Mouse (Mus musculus): ENCODE measurements around the gene Nat10. TPM values are rescaled to one million over a fixed set of nuclear protein-coding genes. Genes with fewer than 3 reads are reported as not detected.

Gene Nat10
- polyA plus RNA-seq, 1 experiment from 2014 or later, result 13.2 TPM

DNA sequence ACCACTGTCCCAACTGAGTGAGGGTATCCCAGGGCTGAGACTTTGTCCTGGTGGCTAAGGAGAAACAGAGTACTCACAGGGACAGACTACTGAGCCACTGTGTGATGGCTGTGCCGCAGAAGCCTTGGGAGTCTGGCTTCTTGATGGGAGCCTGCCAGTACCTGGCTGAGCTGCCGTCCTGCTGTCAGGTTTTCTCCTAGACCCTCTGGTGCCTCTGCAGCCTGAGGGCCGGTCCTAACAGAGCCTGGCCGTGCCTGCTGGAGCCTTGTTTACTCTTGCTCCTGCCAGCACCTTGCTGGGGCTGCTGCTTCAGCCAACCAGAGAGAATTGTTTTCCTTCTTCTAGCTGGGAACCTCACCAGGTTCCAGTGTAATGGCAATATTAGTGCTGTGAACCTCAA is 46.7 kb downstream of the Nat10 start:
- DNase-seq (ENCODE audit: low spot score) (no peak), ATAC-seq (replicated peaks; ENCODE audit: low FRiP score, low read depth) (no peak)
- H3K9me3 ChIP-seq (replicated peaks; ENCODE audit: low read length), result no peaks in the 10 kb centered on the region
- H3K27me3 ChIP-seq (ENCODE audit: insufficient read depth, low read length), result no peaks in the 10 kb centered on the region
- 66% methylated on average over 4 of the region's 4 CpGs for WGBS
- H3K4me2 ChIP-seq (ENCODE audit: low read length), result no peak overlapping the region
- H3K36me3 ChIP-seq (ENCODE audit: insufficient read depth, low read length), result peaks cover 12% of the 10 kb centered on the region
- no peak overlapping the region for H3K27ac ChIP-seq
- no peak for TF ChIP-seq CTCF (IDR thresholded peaks at IDR 0.05; ENCODE audit: low read depth)
- H3K4me1 ChIP-seq (replicated peaks; ENCODE audit: insufficient read depth, low read length), result no peaks in the 10 kb centered on the region
- no peak overlapping the region for H3K4me3 ChIP-seq (replicated peaks; ENCODE audit: low read depth, low read length)
- H3K9ac ChIP-seq (ENCODE audit: low read depth, low read length), result no peak overlapping the region

DNA sequence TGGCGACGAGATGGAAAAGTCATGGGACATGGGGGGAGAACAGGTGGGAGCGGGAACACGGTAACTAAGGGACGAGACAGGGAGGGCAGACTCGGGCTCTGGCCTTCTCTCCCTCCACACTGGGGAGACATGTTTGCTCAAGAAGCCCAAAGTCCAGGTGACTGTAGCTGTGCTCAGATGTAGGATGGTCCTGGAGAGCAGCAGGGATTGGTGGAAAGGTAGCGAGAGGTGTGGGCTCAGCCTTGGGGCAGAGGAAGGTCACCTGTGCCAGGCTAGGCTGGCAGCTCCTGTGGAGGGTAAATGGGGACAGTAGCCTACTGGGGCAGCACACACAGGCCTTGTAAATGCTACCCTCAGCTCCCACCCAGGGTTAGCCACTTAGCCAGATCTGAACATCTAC is 47.2 kb downstream of the Nat10 start:
- TF ChIP-seq CTCF (IDR thresholded peaks at IDR 0.05; ENCODE audit: low read depth), result no peak
- Histone ChIP-seq H3K4me3 (replicated peaks; ENCODE audit: low read depth, low read length) (no peak overlapping the region), H3K27ac (no peak overlapping the region), H3K4me1 (replicated peaks; ENCODE audit: insufficient read depth, low read length) (no peaks in the 10 kb centered on the region), H3K36me3 (ENCODE audit: insufficient read depth, low read length) (peaks cover 15% of the 10 kb centered on the region), H3K9ac (ENCODE audit: low read depth, low read length) (no peak overlapping the region), H3K4me2 (ENCODE audit: low read length) (no peak overlapping the region), H3K9me3 (replicated peaks; ENCODE audit: low read length) (no peaks in the 10 kb centered on the region), H3K27me3 (ENCODE audit: insufficient read depth, low read length) (no peaks in the 10 kb centered on the region)
- DNase-seq (ENCODE audit: low spot score), result no peak
- ATAC-seq (replicated peaks; ENCODE audit: low FRiP score, low read depth), result peak; percentile 41; the same call in 1 of the 2 replicates
- 82% methylated on average over 7 of the region's 7 CpGs for WGBS

DNA sequence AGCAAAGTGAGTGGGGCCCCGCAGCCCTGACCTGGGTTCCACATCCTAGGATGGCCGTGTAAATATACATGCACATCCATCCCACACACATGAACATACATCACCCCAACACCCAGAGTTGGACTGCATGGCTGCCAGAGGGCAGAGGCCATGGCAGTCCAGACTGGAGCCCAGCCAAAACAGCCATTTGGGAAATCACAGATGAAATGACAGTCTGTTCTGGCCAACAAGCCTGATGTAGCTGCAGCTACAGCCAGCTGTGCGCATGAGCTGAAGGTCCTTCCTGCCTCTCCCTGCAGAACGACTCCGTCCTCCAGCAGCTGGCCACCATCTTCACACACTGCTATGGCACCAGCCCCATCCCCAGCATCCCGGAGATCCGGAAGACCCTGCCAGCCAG is 50.2 kb downstream of the Nat10 start:
- 66% methylated on average over 7 of the region's 7 CpGs for WGBS
- no peak overlapping the region for H3K4me3 ChIP-seq (replicated peaks; ENCODE audit: low read depth, low read length)
- peak; percentile 41 for DNase-seq (ENCODE audit: low spot score)
- H3K36me3 ChIP-seq (ENCODE audit: insufficient read depth, low read length), result peaks cover 15% of the 10 kb centered on the region
- H3K9ac ChIP-seq (ENCODE audit: low read depth, low read length), result no peak overlapping the region
- TF ChIP-seq CTCF (IDR thresholded peaks at IDR 0.05; ENCODE audit: low read depth), result no peak
- no peaks in the 10 kb centered on the region for H3K4me1 ChIP-seq (replicated peaks; ENCODE audit: insufficient read depth, low read length)
- ATAC-seq (replicated peaks; ENCODE audit: low FRiP score, low read depth), result no peak
- H3K27ac ChIP-seq, result no peak overlapping the region
- no peaks in the 10 kb centered on the region for H3K9me3 ChIP-seq (replicated peaks; ENCODE audit: low read length)
- no peak overlapping the region for H3K4me2 ChIP-seq (ENCODE audit: low read length)
- no peaks in the 10 kb centered on the region for H3K27me3 ChIP-seq (ENCODE audit: insufficient read depth, low read length)

DNA sequence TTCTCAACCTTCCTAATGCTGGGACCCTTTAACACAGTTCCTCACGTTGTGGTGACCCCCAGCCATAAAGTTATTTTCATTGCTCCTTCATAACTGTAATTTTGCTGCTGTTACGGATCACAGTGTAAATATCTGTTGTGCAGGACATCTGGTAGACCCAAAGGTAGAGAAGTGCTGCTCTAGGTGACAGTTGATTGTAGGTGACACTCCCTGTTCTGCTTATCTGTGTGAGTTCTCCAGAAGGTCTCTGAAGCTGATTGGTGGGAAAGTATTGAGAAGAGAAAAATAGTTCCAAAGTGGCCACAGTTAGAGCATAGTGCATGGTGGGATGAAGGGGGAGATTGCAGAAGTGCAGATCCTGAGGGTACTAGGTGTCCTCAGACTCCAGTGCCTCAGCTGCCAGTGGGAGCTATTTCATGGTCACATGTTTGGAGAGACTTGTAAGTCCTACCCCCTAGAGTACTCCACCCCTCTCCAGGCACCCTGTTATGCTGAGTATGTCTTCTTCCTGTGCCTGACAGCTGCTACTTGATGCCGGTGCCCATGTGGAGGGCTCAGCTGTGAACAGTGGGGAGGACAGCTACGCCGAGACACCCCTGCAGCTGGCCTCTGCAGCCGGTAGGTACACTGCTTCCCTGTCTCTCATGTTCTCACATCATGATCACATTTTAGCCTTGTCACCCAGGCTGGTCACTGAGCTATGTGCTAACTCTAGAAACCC is 53.9 kb downstream of the Nat10 start:
- no peak for DNase-seq (ENCODE audit: low spot score)

DNA sequence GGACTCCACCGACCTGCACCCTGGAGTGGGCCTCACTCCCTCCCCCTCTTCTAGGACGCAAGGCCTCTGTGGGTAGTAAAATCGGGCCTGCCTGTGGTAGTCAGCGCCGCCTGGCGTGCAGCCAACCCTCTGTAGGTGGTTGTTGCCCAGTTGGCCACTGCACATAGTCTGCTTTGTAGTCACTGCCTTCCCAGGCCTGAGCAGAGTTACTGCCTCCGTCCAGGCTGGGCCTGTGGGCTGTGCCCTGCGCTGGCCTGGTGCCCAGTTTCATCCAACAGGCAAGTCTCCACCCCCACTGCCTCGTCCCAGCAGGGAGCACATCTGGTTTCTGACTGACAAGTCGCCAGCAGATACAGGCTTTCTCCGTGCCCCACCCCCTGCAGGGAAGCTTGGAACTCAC is 54.8 kb downstream of the Nat10 start:
- Histone ChIP-seq H3K4me1 (replicated peaks; ENCODE audit: insufficient read depth, low read length) (no peaks in the 10 kb centered on the region), H3K4me2 (ENCODE audit: low read length) (no peak overlapping the region), H3K27ac (no peak overlapping the region), H3K9ac (ENCODE audit: low read depth, low read length) (no peak overlapping the region), H3K27me3 (ENCODE audit: insufficient read depth, low read length) (no peaks in the 10 kb centered on the region), H3K4me3 (replicated peaks; ENCODE audit: low read depth, low read length) (no peak overlapping the region), H3K9me3 (replicated peaks; ENCODE audit: low read length) (no peaks in the 10 kb centered on the region), H3K36me3 (ENCODE audit: insufficient read depth, low read length) (peaks cover 16% of the 10 kb centered on the region)
- WGBS, result 16% methylated on average over 11 of the region's 11 CpGs
- peak; percentile 88 for ATAC-seq (replicated peaks; ENCODE audit: low FRiP score, low read depth)
- TF ChIP-seq CTCF (IDR thresholded peaks at IDR 0.05; ENCODE audit: low read depth), result peak; percentile 29; the same call in 1 of the 2 replicates
- DNase-seq (ENCODE audit: low spot score), result peak; percentile 64

More for the DNA sequence above, 53.9 kb downstream of the Nat10 start:
- H3K27ac ChIP-seq, result no peak overlapping the region
- H3K4me2 ChIP-seq (ENCODE audit: low read length), result no peak overlapping the region
- no peak overlapping the region for H3K4me3 ChIP-seq (replicated peaks; ENCODE audit: low read depth, low read length)
- H3K9ac ChIP-seq (ENCODE audit: low read depth, low read length), result no peak overlapping the region
- H3K9me3 ChIP-seq (replicated peaks; ENCODE audit: low read length), result no peaks in the 10 kb centered on the region
- H3K27me3 ChIP-seq (ENCODE audit: insufficient read depth, low read length), result no peaks in the 10 kb centered on the region
- peaks cover 16% of the 10 kb centered on the region for H3K36me3 ChIP-seq (ENCODE audit: insufficient read depth, low read length)
- WGBS, result 84% methylated on average over 6 of the region's 6 CpGs
- ATAC-seq (replicated peaks; ENCODE audit: low FRiP score, low read depth), result no peak
- H3K4me1 ChIP-seq (replicated peaks; ENCODE audit: insufficient read depth, low read length), result no peaks in the 10 kb centered on the region
- no peak for TF ChIP-seq CTCF (IDR thresholded peaks at IDR 0.05; ENCODE audit: low read depth)

DNA sequence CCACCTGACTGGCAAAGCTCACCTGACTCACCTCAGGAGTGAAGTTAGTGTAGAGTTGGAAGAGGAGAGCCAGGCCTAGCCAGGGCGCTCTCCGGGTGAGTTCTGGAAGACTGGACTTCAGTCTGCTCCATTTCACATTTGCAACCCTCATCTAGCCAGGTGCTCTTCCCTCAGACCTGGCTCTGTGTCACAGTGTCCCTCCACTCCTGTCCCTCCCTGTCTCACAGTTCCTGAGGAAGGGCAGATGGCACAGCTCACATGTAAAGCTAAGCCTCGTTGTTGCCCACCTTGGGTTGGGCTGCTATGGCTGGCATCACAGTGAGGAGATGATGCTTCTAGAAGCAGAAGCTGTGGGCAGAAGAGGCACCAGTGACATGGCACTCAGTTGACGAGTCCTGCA is 55.2 kb downstream of the Nat10 start:
- Histone ChIP-seq H3K36me3 (ENCODE audit: insufficient read depth, low read length) (peaks cover 12% of the 10 kb centered on the region), H3K27me3 (ENCODE audit: insufficient read depth, low read length) (no peaks in the 10 kb centered on the region), H3K4me1 (replicated peaks; ENCODE audit: insufficient read depth, low read length) (no peaks in the 10 kb centered on the region), H3K4me2 (ENCODE audit: low read length) (no peak overlapping the region), H3K4me3 (replicated peaks; ENCODE audit: low read depth, low read length) (no peak overlapping the region), H3K27ac (no peak overlapping the region), H3K9me3 (replicated peaks; ENCODE audit: low read length) (no peaks in the 10 kb centered on the region), H3K9ac (ENCODE audit: low read depth, low read length) (no peak overlapping the region)
- no peak for DNase-seq (ENCODE audit: low spot score)
- WGBS, result 79% methylated on average over 4 of the region's 4 CpGs
- TF ChIP-seq CTCF (IDR thresholded peaks at IDR 0.05; ENCODE audit: low read depth), result no peak
- no peak for ATAC-seq (replicated peaks; ENCODE audit: low FRiP score, low read depth)
